Mouse (Mus musculus): ENCODE measurements around the gene Sbsn. TPM values are rescaled to one million over a fixed set of nuclear protein-coding genes. Genes with fewer than 3 reads are reported as not detected.

Sbsn gene
- 1.5 and 2.7 TPM in 2 replicates for polyA plus RNA-seq (2014; fragmentation: Nextera tagmentation; extraction: Ambion mirVana)

DNA sequence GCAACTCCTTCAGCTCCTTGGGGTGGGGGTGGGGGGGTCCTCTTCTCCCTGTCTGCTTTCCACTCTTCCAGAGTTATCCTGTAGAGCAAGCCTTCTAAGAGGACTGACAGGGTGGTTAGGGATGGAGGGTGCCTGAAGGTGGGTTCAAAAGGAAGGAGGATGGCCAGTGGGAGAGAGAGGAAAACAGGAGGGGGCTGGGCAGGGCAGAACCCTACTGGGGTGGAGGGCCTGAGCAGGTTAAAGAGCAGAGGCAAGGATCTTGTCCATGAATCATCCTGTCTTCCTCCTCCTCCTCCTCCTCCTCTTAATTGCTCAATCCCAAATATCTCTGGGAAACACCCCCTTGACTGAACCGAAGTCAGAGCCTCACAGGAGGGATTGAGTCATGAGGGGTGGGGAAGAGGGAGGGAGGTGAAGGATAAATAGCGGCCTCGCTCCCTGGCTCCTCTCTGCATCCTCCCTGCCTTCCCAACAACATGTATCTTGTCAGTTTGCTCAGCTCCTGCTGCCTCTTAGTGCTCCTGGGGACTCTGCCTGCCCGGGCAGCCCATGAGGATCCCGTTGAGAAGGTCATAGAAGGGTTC, at the start of gene Sbsn:
TSS of gene Sbsn (plus strand) at position 386 of the 584 bp plus-strand sequence.
- WGBS, result 51% methylated on average over 4 of the region's 5 CpGs

DNA sequence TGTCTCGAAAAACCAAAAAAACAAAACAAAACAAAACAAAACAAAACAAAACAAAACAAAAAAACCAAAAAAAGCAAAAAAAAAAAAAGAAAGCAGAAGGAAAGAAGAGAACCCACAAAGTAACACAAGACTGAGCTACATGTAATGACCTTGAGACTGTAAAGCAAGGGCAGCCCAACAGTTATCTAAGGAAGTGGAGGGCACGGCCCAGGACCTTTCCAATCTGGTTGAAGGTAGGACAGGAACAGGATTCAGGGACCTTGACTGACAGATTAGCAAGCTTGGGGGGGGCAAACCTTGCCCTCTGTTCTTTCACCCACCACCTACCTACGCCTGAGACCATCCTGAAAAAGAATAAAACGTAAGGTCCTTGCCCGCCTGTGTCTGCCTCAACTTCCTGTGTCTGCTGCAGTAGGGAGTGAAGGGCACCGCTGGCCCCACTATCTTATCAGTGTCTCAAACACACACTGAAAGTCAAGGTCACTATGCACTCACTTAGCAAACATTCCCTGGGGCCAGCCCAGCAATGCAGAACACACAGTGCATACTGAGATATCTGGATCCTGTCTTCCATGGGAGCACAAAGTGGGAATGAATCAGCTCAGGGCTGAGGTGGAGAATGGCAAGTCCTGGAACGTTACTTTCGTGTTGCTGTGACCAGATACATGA, 44.9 kb upstream of the Sbsn start:
- Histone ChIP-seq H3K9ac (ENCODE audit: low read length) (no peak overlapping the region), H3K27me3 (replicated peaks; ENCODE audit: control insufficient read depth, insufficient read depth, low read length) (no peaks in the 10 kb centered on the region), H3K9me3 (ENCODE audit: control insufficient read depth, low read length) (no peaks in the 10 kb centered on the region), H3K27ac (ENCODE audit: low read depth) (no peak overlapping the region), H3K4me3 (ENCODE audit: low read depth, low read length) (no peak overlapping the region), H3K4me1 (replicated peaks; ENCODE audit: control insufficient read depth, insufficient read depth, low read length) (no peaks in the 10 kb centered on the region), H3K36me3 (ENCODE audit: control insufficient read depth, insufficient read depth, low read length) (no peaks in the 10 kb centered on the region), H3K4me2 (ENCODE audit: low read length) (no peak overlapping the region)
- ATAC-seq (replicated peaks; ENCODE audit: low FRiP score, low TSS enrichment, low read depth) (peak; percentile 80; the same call in 1 of the 2 replicates), DNase-seq (ENCODE audit: low spot score) (peak; percentile 62)
- WGBS, result 53% methylated on average over 7 of the region's 8 CpGs

More for the DNA sequence above, at the start of gene Sbsn:
- no peak within 1 kb of the TSS for H3K27ac ChIP-seq (ENCODE audit: low read depth)
- DNase-seq (ENCODE audit: low spot score) (no peak), ATAC-seq (replicated peaks; ENCODE audit: low FRiP score, low TSS enrichment, low read depth) (no peak)
- no peaks in the 10 kb centered on the region for H3K27me3 ChIP-seq (replicated peaks; ENCODE audit: control insufficient read depth, insufficient read depth, low read length)
- peaks cover 10% of the 10 kb centered on the region for H3K9me3 ChIP-seq (ENCODE audit: control insufficient read depth, low read length)
- 0 out of 2 replicates have a peak, but pooled peaks cover 6% of the 10 kb centered on the region for H3K36me3 ChIP-seq (ENCODE audit: control insufficient read depth, insufficient read depth, low read length)
- H3K4me2 ChIP-seq (ENCODE audit: low read length), result no peak within 1 kb of the TSS
- H3K4me3 ChIP-seq (ENCODE audit: low read depth, low read length), result no peak within 1 kb of the TSS
- H3K4me1 ChIP-seq (replicated peaks; ENCODE audit: control insufficient read depth, insufficient read depth, low read length), result no peaks in the 10 kb centered on the region
- no peak within 1 kb of the TSS for H3K9ac ChIP-seq (ENCODE audit: low read length)

DNA sequence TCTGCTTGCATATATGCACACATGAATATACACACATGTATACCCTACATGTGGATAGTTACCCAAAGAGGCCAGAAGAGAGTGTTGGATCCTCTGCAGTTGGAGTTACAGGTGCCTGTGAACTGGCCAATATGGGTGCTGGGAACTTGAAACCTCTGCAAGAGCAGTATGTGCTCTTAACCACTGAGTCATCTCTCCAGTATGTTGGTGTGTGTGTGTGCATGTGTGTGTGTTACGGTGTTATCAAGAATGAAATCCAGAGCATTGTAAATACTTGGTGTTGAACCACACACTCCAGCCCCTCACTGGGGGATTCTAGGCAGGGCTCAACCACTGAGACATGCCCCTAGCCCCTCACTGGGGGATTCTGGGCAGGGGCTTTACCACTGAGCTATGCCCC, 43.8 kb upstream of the Sbsn start:
- Histone ChIP-seq H3K9me3 (ENCODE audit: control insufficient read depth, low read length) (no peaks in the 10 kb centered on the region), H3K36me3 (ENCODE audit: control insufficient read depth, insufficient read depth, low read length) (no peaks in the 10 kb centered on the region), H3K4me2 (ENCODE audit: low read length) (no peak overlapping the region), H3K27ac (ENCODE audit: low read depth) (no peak overlapping the region), H3K4me3 (ENCODE audit: low read depth, low read length) (no peak overlapping the region), H3K4me1 (replicated peaks; ENCODE audit: control insufficient read depth, insufficient read depth, low read length) (no peaks in the 10 kb centered on the region), H3K27me3 (replicated peaks; ENCODE audit: control insufficient read depth, insufficient read depth, low read length) (no peaks in the 10 kb centered on the region), H3K9ac (ENCODE audit: low read length) (no peak overlapping the region)
- no peak for DNase-seq (ENCODE audit: low spot score)
- no peak for ATAC-seq (replicated peaks; ENCODE audit: low FRiP score, low TSS enrichment, low read depth)
- WGBS, result 85% methylated on average over 1 of the region's 1 CpGs

DNA sequence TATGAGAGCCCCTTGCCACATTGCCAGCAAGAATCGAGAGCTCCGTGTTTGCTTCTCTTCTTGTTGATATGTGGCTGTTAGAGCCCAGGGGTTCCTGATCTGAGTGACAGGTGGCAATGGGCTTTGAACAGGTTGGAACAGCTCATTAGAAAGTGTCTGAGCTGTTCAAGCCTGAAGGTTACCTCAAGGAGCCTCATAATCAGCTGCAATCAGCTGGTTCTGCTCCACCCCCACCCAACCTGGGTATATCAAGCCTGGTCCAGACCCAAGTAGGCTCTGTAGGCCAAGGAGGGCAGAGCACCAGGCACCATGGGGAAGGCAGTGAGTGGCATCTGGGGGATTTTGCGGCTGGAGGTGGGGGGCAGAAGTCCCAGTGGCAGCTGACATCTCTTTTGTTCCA, 39.3 kb upstream of the Sbsn start, which contains the start of gene Atp4a:
TSS of gene Atp4a (plus strand) at position 268 of the 400 bp plus-strand sequence.
- no peak for ATAC-seq (replicated peaks; ENCODE audit: low FRiP score, low TSS enrichment, low read depth)
- H3K27me3 ChIP-seq (replicated peaks; ENCODE audit: control insufficient read depth, insufficient read depth, low read length), result no peaks in the 10 kb centered on the region
- WGBS, result 86% methylated on average over 3 of the region's 3 CpGs

DNA sequence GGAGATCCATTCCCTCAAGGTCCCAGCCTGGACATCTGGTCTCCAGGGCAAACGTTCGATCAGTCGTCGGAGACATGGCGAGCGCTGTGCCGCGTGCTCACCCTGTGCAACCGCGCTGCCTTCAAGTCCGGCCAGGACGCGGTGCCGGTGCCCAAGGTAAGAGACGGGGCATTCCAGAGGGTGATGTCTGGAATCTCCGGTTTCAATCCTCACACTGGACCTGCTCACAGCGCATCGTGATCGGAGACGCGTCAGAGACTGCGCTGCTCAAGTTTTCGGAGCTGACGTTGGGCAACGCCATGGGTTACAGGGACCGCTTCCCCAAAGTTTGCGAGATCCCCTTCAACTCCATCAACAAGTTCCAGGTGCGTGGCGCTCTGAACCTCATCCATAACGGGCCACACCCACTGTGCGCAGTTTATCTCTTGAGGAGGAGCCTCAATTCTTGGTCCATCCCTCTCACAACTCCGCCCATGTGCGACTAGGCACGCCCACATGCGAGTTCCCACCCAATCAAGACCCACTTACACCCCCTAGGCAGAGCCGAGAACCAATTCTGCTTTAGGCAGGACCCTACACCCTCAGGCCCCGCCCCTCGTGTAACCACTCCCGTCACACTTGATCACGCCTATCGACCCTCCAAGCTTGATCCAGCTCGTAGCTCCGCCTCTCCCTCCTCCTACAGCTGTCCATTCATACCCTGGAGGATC, 34.1 kb upstream of the Sbsn start:
- peak; percentile 98 for ATAC-seq (replicated peaks; ENCODE audit: low FRiP score, low TSS enrichment, low read depth)
- 3% methylated on average over 43 of the region's 43 CpGs for WGBS
- H3K4me2 ChIP-seq (ENCODE audit: low read length), result peak overlapping the region; percentile 52
- peaks cover 7% of the 10 kb centered on the region for H3K4me1 ChIP-seq (replicated peaks; ENCODE audit: control insufficient read depth, insufficient read depth, low read length)
- no peak overlapping the region for H3K9ac ChIP-seq (ENCODE audit: low read length)
- H3K27me3 ChIP-seq (replicated peaks; ENCODE audit: control insufficient read depth, insufficient read depth, low read length), result peaks cover 9% of the 10 kb centered on the region; the same call in 1 of the 2 replicates
- no peaks in the 10 kb centered on the region for H3K9me3 ChIP-seq (ENCODE audit: control insufficient read depth, low read length)
- H3K36me3 ChIP-seq (ENCODE audit: control insufficient read depth, insufficient read depth, low read length), result no peaks in the 10 kb centered on the region
- peak; percentile 89 for DNase-seq (ENCODE audit: low spot score)
- peak overlapping the region; percentile 33 for H3K4me3 ChIP-seq (ENCODE audit: low read depth, low read length)
- no peak overlapping the region for H3K27ac ChIP-seq (ENCODE audit: low read depth)

More for the DNA sequence above, 39.3 kb upstream of the Sbsn start, which contains the start of gene Atp4a:
- no peak within 1 kb of the TSS for H3K4me3 ChIP-seq (ENCODE audit: low read depth, low read length)
- DNase-seq (ENCODE audit: low spot score), result no peak
- H3K9me3 ChIP-seq (ENCODE audit: control insufficient read depth, low read length), result no peaks in the 10 kb centered on the region
- H3K4me2 ChIP-seq (ENCODE audit: low read length), result no peak within 1 kb of the TSS
- H3K9ac ChIP-seq (ENCODE audit: low read length), result no peak within 1 kb of the TSS
- no peaks in the 10 kb centered on the region for H3K36me3 ChIP-seq (ENCODE audit: control insufficient read depth, insufficient read depth, low read length)
- H3K4me1 ChIP-seq (replicated peaks; ENCODE audit: control insufficient read depth, insufficient read depth, low read length), result no peaks in the 10 kb centered on the region
- no peak within 1 kb of the TSS for H3K27ac ChIP-seq (ENCODE audit: low read depth)

DNA sequence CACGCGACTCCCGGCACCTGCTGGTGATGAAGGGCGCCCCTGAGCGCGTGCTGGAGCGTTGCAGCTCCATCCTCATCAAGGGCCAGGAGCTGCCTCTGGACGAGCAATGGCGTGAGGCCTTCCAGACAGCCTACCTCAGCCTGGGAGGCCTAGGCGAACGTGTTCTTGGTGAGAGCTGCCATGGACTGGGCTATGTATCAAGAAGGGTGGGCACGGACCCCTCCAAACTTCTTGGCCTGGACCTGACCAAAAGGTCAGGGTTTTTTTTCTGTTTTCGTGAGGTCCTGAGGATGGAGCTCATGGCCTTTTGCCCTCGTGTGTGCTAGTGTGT, 33.6 kb upstream of the Sbsn start:
- Histone ChIP-seq H3K4me1 (replicated peaks; ENCODE audit: control insufficient read depth, insufficient read depth, low read length) (peaks cover 7% of the 10 kb centered on the region), H3K4me2 (ENCODE audit: low read length) (peak overlapping the region; percentile 52), H3K27me3 (replicated peaks; ENCODE audit: control insufficient read depth, insufficient read depth, low read length) (peaks cover 9% of the 10 kb centered on the region; the same call in 1 of the 2 replicates), H3K4me3 (ENCODE audit: low read depth, low read length) (peak overlapping the region; percentile 33), H3K9me3 (ENCODE audit: control insufficient read depth, low read length) (no peaks in the 10 kb centered on the region), H3K27ac (ENCODE audit: low read depth) (no peak overlapping the region), H3K9ac (ENCODE audit: low read length) (no peak overlapping the region), H3K36me3 (ENCODE audit: control insufficient read depth, insufficient read depth, low read length) (no peaks in the 10 kb centered on the region)
- 9% methylated on average over 14 of the region's 14 CpGs for WGBS
- DNase-seq (ENCODE audit: low spot score), result no peak
- ATAC-seq (replicated peaks; ENCODE audit: low FRiP score, low TSS enrichment, low read depth), result no peak

DNA sequence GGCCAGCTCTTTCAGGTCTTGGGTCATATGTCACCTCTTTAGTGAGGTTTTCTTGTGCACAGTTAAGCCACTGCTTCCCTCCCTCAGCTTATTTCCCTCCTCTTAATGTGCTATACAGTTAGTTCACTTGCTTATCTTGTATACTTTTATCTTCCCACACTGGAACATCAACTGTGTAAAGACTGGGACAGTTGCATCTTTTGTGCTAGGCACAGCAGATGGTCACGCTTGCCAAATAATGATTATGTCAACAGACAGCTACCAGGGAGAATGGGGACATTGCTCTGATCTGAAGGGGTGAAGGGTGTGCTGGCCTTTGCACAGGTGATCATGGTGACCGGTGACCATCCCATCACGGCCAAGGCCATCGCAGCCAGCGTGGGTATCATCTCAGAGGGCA, 31.6 kb upstream of the Sbsn start:
- DNase-seq (ENCODE audit: low spot score), result no peak
- no peak overlapping the region for H3K4me3 ChIP-seq (ENCODE audit: low read depth, low read length)
- no peaks in the 10 kb centered on the region for H3K9me3 ChIP-seq (ENCODE audit: control insufficient read depth, low read length)
- no peak overlapping the region for H3K4me2 ChIP-seq (ENCODE audit: low read length)
- no peak overlapping the region for H3K27ac ChIP-seq (ENCODE audit: low read depth)
- no peak overlapping the region for H3K9ac ChIP-seq (ENCODE audit: low read length)
- peaks cover 7% of the 10 kb centered on the region for H3K4me1 ChIP-seq (replicated peaks; ENCODE audit: control insufficient read depth, insufficient read depth, low read length)
- WGBS, result 95% methylated on average over 5 of the region's 5 CpGs
- H3K27me3 ChIP-seq (replicated peaks; ENCODE audit: control insufficient read depth, insufficient read depth, low read length), result peaks cover 9% of the 10 kb centered on the region; the same call in 1 of the 2 replicates
- H3K36me3 ChIP-seq (ENCODE audit: control insufficient read depth, insufficient read depth, low read length), result no peaks in the 10 kb centered on the region
- no peak for ATAC-seq (replicated peaks; ENCODE audit: low FRiP score, low TSS enrichment, low read depth)

DNA sequence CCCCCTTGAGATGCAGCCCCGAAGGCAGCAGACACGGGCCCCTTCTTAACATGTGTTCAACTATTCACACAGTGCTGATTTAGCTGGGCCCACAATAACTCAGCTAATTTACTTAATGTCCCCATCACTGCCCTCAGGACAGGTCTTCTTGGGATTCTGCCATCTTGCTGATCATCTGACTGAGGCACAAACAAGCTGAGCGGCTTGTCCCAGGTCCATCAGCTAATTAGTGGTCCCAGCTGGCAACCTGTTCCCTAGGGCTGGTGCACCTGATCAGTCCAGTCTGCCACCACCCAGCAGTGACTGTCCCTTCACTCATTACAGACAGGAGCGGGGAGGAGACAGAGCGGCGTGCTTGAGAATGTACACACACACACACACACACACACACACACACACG, 30.0 kb upstream of the Sbsn start:
- no peak overlapping the region for H3K4me3 ChIP-seq (ENCODE audit: low read depth, low read length)
- H3K9ac ChIP-seq (ENCODE audit: low read length), result no peak overlapping the region
- H3K4me2 ChIP-seq (ENCODE audit: low read length), result no peak overlapping the region
- no peaks in the 10 kb centered on the region for H3K9me3 ChIP-seq (ENCODE audit: control insufficient read depth, low read length)
- ATAC-seq (replicated peaks; ENCODE audit: low FRiP score, low TSS enrichment, low read depth) (no peak), DNase-seq (ENCODE audit: low spot score) (no peak)
- no peaks in the 10 kb centered on the region for H3K36me3 ChIP-seq (ENCODE audit: control insufficient read depth, insufficient read depth, low read length)
- peaks cover 7% of the 10 kb centered on the region for H3K4me1 ChIP-seq (replicated peaks; ENCODE audit: control insufficient read depth, insufficient read depth, low read length)
- WGBS, result 90% methylated on average over 7 of the region's 7 CpGs
- peaks cover 9% of the 10 kb centered on the region; the same call in 1 of the 2 replicates for H3K27me3 ChIP-seq (replicated peaks; ENCODE audit: control insufficient read depth, insufficient read depth, low read length)
- H3K27ac ChIP-seq (ENCODE audit: low read depth), result no peak overlapping the region
